Mouse (Mus musculus): ENCODE measurements around the gene Abca5. TPM values are rescaled to one million over a fixed set of nuclear protein-coding genes. Genes with fewer than 3 reads are reported as not detected.

Gene Abca5
- polyA plus RNA-seq, 1 experiment from 2014 or later: 0.81 TPM

GRCm38 (mm10) chr11:110257061-110257460 lies 80.5 kb downstream of the Abca5 start:
- Histone ChIP-seq H3K27me3 (ENCODE audit: control insufficient read depth, insufficient read depth, low read depth, low read length) (no peaks in the 10 kb centered on the region), H3K4me3 (ENCODE audit: low read depth, low read length) (no peak overlapping the region), H3K9me3 (replicated peaks; ENCODE audit: control insufficient read depth, low read length) (no peaks in the 10 kb centered on the region), H3K4me1 (ENCODE audit: control insufficient read depth, low read depth, low read length) (no peaks in the 10 kb centered on the region), H3K27ac (ENCODE audit: low read length) (no peak overlapping the region), H3K9ac (ENCODE audit: low read depth, low read length) (no peak overlapping the region), H3K4me2 (ENCODE audit: low read depth, low read length) (no peak overlapping the region), H3K36me3 (ENCODE audit: control insufficient read depth, insufficient read depth) (no peaks in the 10 kb centered on the region)
- ATAC-seq (ENCODE audit: low read depth): no peak
- 67% methylated on average over 4 of the region's 4 CpGs for WGBS (ENCODE audit: insufficient replicate concordance)

GRCm38 (mm10) chr11:110252256-110252655 lies 85.3 kb downstream of the Abca5 start:
- no peak overlapping the region for H3K4me3 ChIP-seq (ENCODE audit: low read depth, low read length)
- 53% methylated on average over 3 of the region's 3 CpGs for WGBS (ENCODE audit: insufficient replicate concordance)
- no peaks in the 10 kb centered on the region for H3K36me3 ChIP-seq (ENCODE audit: control insufficient read depth, insufficient read depth)
- no peak overlapping the region for H3K9ac ChIP-seq (ENCODE audit: low read depth, low read length)
- no peak overlapping the region for H3K4me2 ChIP-seq (ENCODE audit: low read depth, low read length)
- no peaks in the 10 kb centered on the region for H3K9me3 ChIP-seq (replicated peaks; ENCODE audit: control insufficient read depth, low read length)
- no peaks in the 10 kb centered on the region for H3K27me3 ChIP-seq (ENCODE audit: control insufficient read depth, insufficient read depth, low read depth, low read length)
- no peaks in the 10 kb centered on the region for H3K4me1 ChIP-seq (ENCODE audit: control insufficient read depth, low read depth, low read length)
- peak; percentile 75 for ATAC-seq (ENCODE audit: low read depth)
- no peak overlapping the region for H3K27ac ChIP-seq (ENCODE audit: low read length)

- H3K9ac ChIP-seq (ENCODE audit: low read depth, low read length): no peak within 1 kb of the TSS; the same call in 1 of the 2 replicates
- peak within 1 kb of the TSS; percentile 20; the same call in 1 of the 2 replicates for H3K4me2 ChIP-seq (ENCODE audit: low read depth, low read length)
- ATAC-seq (ENCODE audit: low read depth): peak; percentile 54; the same call in 1 of the 2 replicates
- WGBS (ENCODE audit: insufficient replicate concordance): 17% methylated on average over 8 of the region's 8 CpGs
- no peaks in the 10 kb centered on the region for H3K27me3 ChIP-seq (ENCODE audit: control insufficient read depth, insufficient read depth, low read depth, low read length)
- peak within 1 kb of the TSS; percentile 49 for H3K4me3 ChIP-seq (ENCODE audit: low read depth, low read length)
- peak within 1 kb of the TSS; percentile 64; the same call in 1 of the 2 replicates for H3K27ac ChIP-seq (ENCODE audit: low read length)
- H3K4me1 ChIP-seq (ENCODE audit: control insufficient read depth, low read depth, low read length): no peaks in the 10 kb centered on the region
- no peaks in the 10 kb centered on the region for H3K9me3 ChIP-seq (replicated peaks; ENCODE audit: control insufficient read depth, low read length)
- H3K36me3 ChIP-seq (ENCODE audit: control insufficient read depth, insufficient read depth): no peaks in the 10 kb centered on the region
These were observed 86.0 kb downstream of the Abca5 start, which contains the start of gene Abca6 for GRCm38 (mm10) chr11:110251534-110251933. Gene Abca6 (minus strand): TSS chr11:110251776.

DNA sequence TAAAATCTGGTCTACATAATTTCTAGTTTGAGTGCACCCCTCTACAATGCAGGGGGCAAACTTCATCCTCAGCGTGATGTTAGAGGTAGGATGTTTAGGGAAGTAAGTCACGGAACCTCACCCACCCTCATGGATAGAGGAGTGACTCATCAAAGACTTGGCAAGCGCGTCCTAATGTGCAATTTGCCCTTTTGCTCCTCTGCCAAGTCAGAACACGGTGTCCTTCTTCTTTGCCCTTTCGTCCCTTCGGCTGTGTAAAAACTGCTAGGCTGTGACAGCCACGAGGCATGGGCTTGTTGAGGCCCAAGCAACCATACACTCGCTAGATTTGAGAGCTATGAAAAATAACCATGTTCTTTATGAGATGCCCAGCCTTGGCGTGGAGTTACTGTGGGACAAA lies 92.8 kb downstream of the Abca5 start:
- Histone ChIP-seq H3K27me3 (ENCODE audit: control insufficient read depth, insufficient read depth, low read depth, low read length) (no peaks in the 10 kb centered on the region), H3K9me3 (replicated peaks; ENCODE audit: control insufficient read depth, low read length) (no peaks in the 10 kb centered on the region), H3K9ac (ENCODE audit: low read depth, low read length) (no peak overlapping the region), H3K4me3 (ENCODE audit: low read depth, low read length) (no peak overlapping the region), H3K27ac (ENCODE audit: low read length) (no peak overlapping the region), H3K4me1 (ENCODE audit: control insufficient read depth, low read depth, low read length) (no peaks in the 10 kb centered on the region), H3K36me3 (ENCODE audit: control insufficient read depth, insufficient read depth) (no peaks in the 10 kb centered on the region), H3K4me2 (ENCODE audit: low read depth, low read length) (no peak overlapping the region)
- WGBS (ENCODE audit: insufficient replicate concordance): 66% methylated on average over 10 of the region's 10 CpGs
- ATAC-seq (ENCODE audit: low read depth): peak; percentile 66

DNA sequence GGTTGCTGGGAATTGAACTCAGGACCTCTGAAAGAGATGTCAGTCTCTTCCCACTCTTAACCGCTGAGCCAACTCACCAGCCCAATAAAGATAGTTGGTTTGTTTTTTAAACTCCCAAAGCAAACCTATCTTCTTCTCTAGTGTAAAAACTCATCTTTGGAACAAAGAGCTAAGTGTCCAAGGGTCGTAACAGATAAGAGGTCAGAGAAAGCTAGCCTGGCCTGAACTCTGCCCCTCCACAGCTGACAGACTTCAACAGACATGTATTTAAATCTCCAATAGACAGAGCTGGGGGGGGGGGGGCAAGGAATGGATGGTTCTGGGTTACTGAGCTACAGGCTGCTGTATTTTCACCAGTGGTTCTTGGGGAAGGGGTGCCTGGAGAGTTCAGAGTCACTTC lies 100.0 kb downstream of the Abca5 start:
- Histone ChIP-seq H3K36me3 (ENCODE audit: control insufficient read depth, insufficient read depth) (no peaks in the 10 kb centered on the region), H3K27ac (ENCODE audit: low read length) (no peak overlapping the region), H3K4me1 (ENCODE audit: control insufficient read depth, low read depth, low read length) (no peaks in the 10 kb centered on the region), H3K4me3 (ENCODE audit: low read depth, low read length) (no peak overlapping the region), H3K9ac (ENCODE audit: low read depth, low read length) (no peak overlapping the region), H3K4me2 (ENCODE audit: low read depth, low read length) (no peak overlapping the region), H3K9me3 (replicated peaks; ENCODE audit: control insufficient read depth, low read length) (no peaks in the 10 kb centered on the region), H3K27me3 (ENCODE audit: control insufficient read depth, insufficient read depth, low read depth, low read length) (no peaks in the 10 kb centered on the region)
- 45% methylated on average over 2 of the region's 2 CpGs for WGBS (ENCODE audit: insufficient replicate concordance)
- ATAC-seq (ENCODE audit: low read depth): peak; percentile 56; the same call in 1 of the 2 replicates

DNA sequence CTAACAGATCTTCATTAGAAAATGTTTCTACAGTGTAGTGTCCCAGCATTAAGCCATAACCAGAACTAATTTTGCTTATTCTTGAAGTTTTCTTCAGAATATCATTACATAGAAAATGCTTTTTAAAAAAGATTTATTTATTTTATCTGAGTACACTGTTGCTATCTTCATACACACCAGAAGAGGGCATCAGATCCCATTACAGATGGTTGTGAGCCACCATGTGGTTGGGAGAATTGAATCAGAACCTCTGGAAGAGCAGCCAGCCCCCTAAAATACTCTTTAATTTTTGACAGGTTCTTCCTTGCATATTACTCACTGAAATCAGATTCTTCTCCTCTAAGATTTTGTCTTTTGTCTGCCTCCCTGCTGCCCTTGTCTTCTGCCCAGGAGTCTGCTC lies 104.5 kb downstream of the Abca5 start:
- Histone ChIP-seq H3K9me3 (replicated peaks; ENCODE audit: control insufficient read depth, low read length) (no peaks in the 10 kb centered on the region), H3K4me1 (ENCODE audit: control insufficient read depth, low read depth, low read length) (no peaks in the 10 kb centered on the region), H3K36me3 (ENCODE audit: control insufficient read depth, insufficient read depth) (no peaks in the 10 kb centered on the region), H3K9ac (ENCODE audit: low read depth, low read length) (no peak overlapping the region), H3K27ac (ENCODE audit: low read length) (no peak overlapping the region), H3K27me3 (ENCODE audit: control insufficient read depth, insufficient read depth, low read depth, low read length) (no peaks in the 10 kb centered on the region), H3K4me3 (ENCODE audit: low read depth, low read length) (no peak overlapping the region), H3K4me2 (ENCODE audit: low read depth, low read length) (no peak overlapping the region)
- ATAC-seq (ENCODE audit: low read depth): no peak

Other genes starting within 250 kb of the Abca5 start
- 5.2 and 5.8 TPM in 2 replicates for gene Abca8a, start 241.7 kb downstream of the Abca5 start, polyA plus RNA-seq (2015; fragmentation: Nextera tagmentation; extraction: Ambion mirVana)
- 1.3 and 1.5 TPM in 2 replicates for gene Abca9, start 169.5 kb downstream of the Abca5 start, polyA plus RNA-seq (2015; fragmentation: Nextera tagmentation; extraction: Ambion mirVana)
- 8.2 and 10.7 TPM in 2 replicates for gene Abca6, start 85.9 kb downstream of the Abca5 start, polyA plus RNA-seq (2015; fragmentation: Nextera tagmentation; extraction: Ambion mirVana)
- 4.8 and 5.5 TPM in 2 replicates for gene Map2k6, start 61.4 kb upstream of the Abca5 start, polyA plus RNA-seq (2015; fragmentation: Nextera tagmentation; extraction: Ambion mirVana)

Data from liver, embryonic 16.5 days (tissue).